Mouse (Mus musculus): ENCODE measurements around the gene Tldc2. TPM values are rescaled to one million over a fixed set of nuclear protein-coding genes. Genes with fewer than 3 reads are reported as not detected.

The Tldc2 gene
- polyA plus RNA-seq, 1 experiment from 2014 or later = not detected

DNA sequence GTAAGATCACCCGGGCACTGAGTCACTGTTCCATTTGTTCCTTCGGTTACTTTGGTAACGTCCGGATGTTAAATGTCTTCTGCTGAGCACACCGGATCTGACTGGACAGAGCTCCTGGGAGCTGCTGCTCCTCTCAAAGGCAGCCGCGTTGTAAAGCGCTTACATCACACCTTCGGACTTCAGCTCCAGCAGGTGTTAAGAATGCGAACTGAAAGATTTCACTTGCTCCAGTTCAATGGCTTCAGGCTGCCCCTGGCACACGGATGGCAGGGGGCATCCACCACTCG is 13.4 kb downstream of the Tldc2 start:
- no peak overlapping the region for H3K4me2 ChIP-seq
- ATAC-seq (ENCODE audit: insufficient read depth) (no peak), DNase-seq (no peak)
- H3K4me1 ChIP-seq (ENCODE audit: insufficient read depth) = no peaks in the 10 kb centered on the region
- TF ChIP-seq CTCF (IDR thresholded peaks at IDR 0.05; ENCODE audit: low read depth) = no peak
- H3K4me3 ChIP-seq (ENCODE audit: low read depth, low read length) = no peak overlapping the region
- H3K9me3 ChIP-seq (ENCODE audit: low read depth, low read length) = no peaks in the 10 kb centered on the region
- H3K36me3 ChIP-seq (ENCODE audit: insufficient read depth) = peaks cover 54% of the 10 kb centered on the region
- no peaks in the 10 kb centered on the region for H3K27me3 ChIP-seq (ENCODE audit: insufficient read depth, low read length)
- no peak overlapping the region for H3K27ac ChIP-seq (ENCODE audit: low read depth)
- H3K9ac ChIP-seq = no peak overlapping the region
- WGBS = 74% methylated on average over 12 of the region's 12 CpGs

GRCm38 (mm10) chr2:157101650-157102049 is 14.8 kb downstream of the Tldc2 start:
- H3K4me2 ChIP-seq = no peak overlapping the region
- no peak overlapping the region for H3K27ac ChIP-seq (ENCODE audit: low read depth)
- H3K4me3 ChIP-seq (ENCODE audit: low read depth, low read length) = no peak overlapping the region
- whole genome bisulfite sequencing = 92% methylated on average over 9 of the region's 9 CpGs
- DNase-seq = no peak
- no peaks in the 10 kb centered on the region for H3K27me3 ChIP-seq (ENCODE audit: insufficient read depth, low read length)
- no peak for TF ChIP-seq CTCF (IDR thresholded peaks at IDR 0.05; ENCODE audit: low read depth)
- H3K36me3 ChIP-seq (ENCODE audit: insufficient read depth) = peaks cover 65% of the 10 kb centered on the region
- no peaks in the 10 kb centered on the region for H3K9me3 ChIP-seq (ENCODE audit: low read depth, low read length)
- H3K9ac ChIP-seq = no peak overlapping the region
- no peak for ATAC-seq (ENCODE audit: insufficient read depth)
- H3K4me1 ChIP-seq (ENCODE audit: insufficient read depth) = no peaks in the 10 kb centered on the region

DNA sequence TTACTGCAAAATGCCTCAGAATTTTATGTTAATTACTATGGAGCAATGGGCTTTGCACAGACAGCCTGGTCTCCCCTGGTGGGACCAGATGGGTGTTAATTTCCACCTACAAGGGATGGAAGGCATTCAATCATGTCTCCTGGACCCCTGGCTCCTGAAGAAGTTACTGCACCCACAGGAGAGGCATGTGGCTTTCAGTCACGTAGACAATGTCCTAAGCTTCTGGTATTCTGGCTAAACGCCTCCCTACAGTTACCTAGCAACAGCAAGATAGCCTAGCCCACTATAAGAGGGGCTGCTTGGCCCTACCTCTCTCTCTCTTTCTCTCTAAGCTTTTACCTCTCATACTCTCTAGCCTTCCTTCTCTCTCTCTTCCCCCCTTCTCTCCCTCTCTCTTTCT is 15.4 kb downstream of the Tldc2 start:
- Histone ChIP-seq H3K4me3 (ENCODE audit: low read depth, low read length) (no peak overlapping the region), H3K4me2 (no peak overlapping the region), H3K9me3 (ENCODE audit: low read depth, low read length) (no peaks in the 10 kb centered on the region), H3K27me3 (ENCODE audit: insufficient read depth, low read length) (no peaks in the 10 kb centered on the region), H3K27ac (ENCODE audit: low read depth) (no peak overlapping the region), H3K36me3 (ENCODE audit: insufficient read depth) (peaks cover 70% of the 10 kb centered on the region), H3K4me1 (ENCODE audit: insufficient read depth) (no peaks in the 10 kb centered on the region), H3K9ac (no peak overlapping the region)
- ATAC-seq (ENCODE audit: insufficient read depth) = no peak
- DNase-seq = no peak
- TF ChIP-seq CTCF (IDR thresholded peaks at IDR 0.05; ENCODE audit: low read depth) = no peak
- 57% methylated on average over 2 of the region's 2 CpGs for WGBS

DNA sequence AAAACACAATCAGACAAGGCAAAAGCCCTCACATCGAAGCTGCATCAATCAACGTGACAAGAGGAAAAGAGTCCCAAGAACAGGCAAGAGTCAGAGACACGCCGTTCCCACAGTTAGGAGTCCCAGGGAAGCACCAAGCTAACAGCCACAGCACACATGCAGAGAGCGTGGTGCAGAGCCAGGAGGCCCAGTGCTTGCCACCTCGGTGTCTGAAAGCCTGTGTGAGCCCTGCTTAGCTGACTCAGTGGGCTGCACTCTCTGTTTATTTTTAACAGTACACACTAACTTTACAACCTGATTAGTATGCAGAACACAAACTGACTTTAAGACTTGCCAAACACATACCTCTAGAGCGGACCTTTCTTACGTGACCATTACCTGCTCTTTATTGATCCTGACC is 17.6 kb downstream of the Tldc2 start:
- no peak for DNase-seq
- peaks cover 73% of the 10 kb centered on the region for H3K36me3 ChIP-seq (ENCODE audit: insufficient read depth)
- H3K9me3 ChIP-seq (ENCODE audit: low read depth, low read length) = no peaks in the 10 kb centered on the region
- no peaks in the 10 kb centered on the region for H3K4me1 ChIP-seq (ENCODE audit: insufficient read depth)
- no peaks in the 10 kb centered on the region for H3K27me3 ChIP-seq (ENCODE audit: insufficient read depth, low read length)
- no peak overlapping the region for H3K4me2 ChIP-seq
- ATAC-seq (ENCODE audit: insufficient read depth) = no peak
- H3K27ac ChIP-seq (ENCODE audit: low read depth) = no peak overlapping the region
- 78% methylated on average over 8 of the region's 8 CpGs for WGBS
- H3K4me3 ChIP-seq (ENCODE audit: low read depth, low read length) = no peak overlapping the region
- no peak for TF ChIP-seq CTCF (IDR thresholded peaks at IDR 0.05; ENCODE audit: low read depth)
- no peak overlapping the region for H3K9ac ChIP-seq

GRCm38 (mm10) chr2:157108236-157108635 is 21.4 kb downstream of the Tldc2 start:
- ATAC-seq (ENCODE audit: insufficient read depth) (no peak), DNase-seq (no peak)
- Histone ChIP-seq H3K4me3 (ENCODE audit: low read depth, low read length) (no peak overlapping the region), H3K36me3 (ENCODE audit: insufficient read depth) (peaks cover 73% of the 10 kb centered on the region), H3K4me1 (ENCODE audit: insufficient read depth) (no peaks in the 10 kb centered on the region), H3K9me3 (ENCODE audit: low read depth, low read length) (no peaks in the 10 kb centered on the region), H3K9ac (no peak overlapping the region), H3K27ac (ENCODE audit: low read depth) (no peak overlapping the region), H3K27me3 (ENCODE audit: insufficient read depth, low read length) (no peaks in the 10 kb centered on the region), H3K4me2 (no peak overlapping the region)
- WGBS = 83% methylated on average over 4 of the region's 4 CpGs
- TF ChIP-seq CTCF (IDR thresholded peaks at IDR 0.05; ENCODE audit: low read depth) = no peak

DNA sequence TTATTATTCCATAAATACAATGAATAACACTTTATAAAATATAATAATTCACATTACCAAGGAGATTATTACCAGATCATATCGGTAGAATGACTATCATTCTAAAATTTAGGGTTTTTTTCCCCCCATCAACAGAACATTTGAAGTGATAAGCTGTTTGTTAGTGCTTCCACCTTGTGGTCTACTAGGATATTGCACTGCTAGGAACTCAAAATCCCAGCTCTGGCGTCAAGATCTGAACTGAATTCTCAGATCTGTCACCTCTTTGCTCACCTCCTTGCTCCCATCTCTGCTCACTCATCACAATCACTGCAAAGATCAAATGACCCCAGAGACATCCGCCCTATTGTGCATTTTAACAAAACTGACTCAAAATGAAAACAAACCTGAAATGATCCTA is 30.1 kb downstream of the Tldc2 start:
- Histone ChIP-seq H3K4me2 (no peak overlapping the region), H3K36me3 (ENCODE audit: insufficient read depth) (peaks cover 56% of the 10 kb centered on the region), H3K4me1 (ENCODE audit: insufficient read depth) (no peaks in the 10 kb centered on the region), H3K9ac (no peak overlapping the region), H3K4me3 (ENCODE audit: low read depth, low read length) (no peak overlapping the region), H3K9me3 (ENCODE audit: low read depth, low read length) (no peaks in the 10 kb centered on the region), H3K27ac (ENCODE audit: low read depth) (no peak overlapping the region), H3K27me3 (ENCODE audit: insufficient read depth, low read length) (no peaks in the 10 kb centered on the region)
- 10% methylated on average over 3 of the region's 3 CpGs for WGBS
- ATAC-seq (ENCODE audit: insufficient read depth) (no peak), DNase-seq (peak; percentile 79)
- peak; percentile 79 for TF ChIP-seq CTCF (IDR thresholded peaks at IDR 0.05; ENCODE audit: low read depth)

DNA sequence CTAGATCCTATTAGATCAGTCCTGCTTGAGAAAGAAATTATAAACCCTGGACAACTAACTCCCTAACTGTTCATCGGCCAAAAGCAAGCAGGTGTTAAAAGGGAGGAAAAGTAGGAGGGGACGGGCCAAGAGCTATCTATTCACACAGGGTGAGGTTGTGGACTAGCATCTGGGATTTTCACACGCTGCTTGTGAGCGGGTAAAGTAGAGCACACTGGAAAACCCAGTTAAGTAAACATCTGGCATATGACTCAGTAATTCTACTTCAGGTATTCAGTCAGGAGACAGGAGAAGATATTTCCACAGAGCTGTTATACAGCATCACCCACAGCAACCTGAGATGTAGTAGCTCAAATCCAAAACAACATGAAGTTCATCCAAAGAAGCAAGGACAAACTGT is 31.7 kb downstream of the Tldc2 start:
- no peaks in the 10 kb centered on the region for H3K9me3 ChIP-seq (ENCODE audit: low read depth, low read length)
- H3K4me1 ChIP-seq (ENCODE audit: insufficient read depth) = no peaks in the 10 kb centered on the region
- peaks cover 60% of the 10 kb centered on the region for H3K36me3 ChIP-seq (ENCODE audit: insufficient read depth)
- H3K27me3 ChIP-seq (ENCODE audit: insufficient read depth, low read length) = no peaks in the 10 kb centered on the region
- H3K4me3 ChIP-seq (ENCODE audit: low read depth, low read length) = no peak overlapping the region
- no peak overlapping the region for H3K9ac ChIP-seq
- no peak overlapping the region for H3K27ac ChIP-seq (ENCODE audit: low read depth)
- DNase-seq = no peak
- no peak overlapping the region for H3K4me2 ChIP-seq
- TF ChIP-seq CTCF (IDR thresholded peaks at IDR 0.05; ENCODE audit: low read depth) = no peak
- ATAC-seq (ENCODE audit: insufficient read depth) = no peak
- 64% methylated on average over 4 of the region's 4 CpGs for WGBS

- DNase-seq (no peak), ATAC-seq (ENCODE audit: insufficient read depth) (no peak)
- H3K27me3 ChIP-seq (ENCODE audit: insufficient read depth, low read length) = no peaks in the 10 kb centered on the region
- peaks cover 54% of the 10 kb centered on the region for H3K36me3 ChIP-seq (ENCODE audit: insufficient read depth)
- no peak overlapping the region for H3K4me3 ChIP-seq (ENCODE audit: low read depth, low read length)
- TF ChIP-seq CTCF (IDR thresholded peaks at IDR 0.05; ENCODE audit: low read depth) = no peak
- H3K27ac ChIP-seq (ENCODE audit: low read depth) = no peak overlapping the region
- H3K4me2 ChIP-seq = no peak overlapping the region
- no peaks in the 10 kb centered on the region for H3K9me3 ChIP-seq (ENCODE audit: low read depth, low read length)
- no peaks in the 10 kb centered on the region for H3K4me1 ChIP-seq (ENCODE audit: insufficient read depth)
- 56% methylated on average over 3 of the region's 3 CpGs for WGBS
- no peak overlapping the region for H3K9ac ChIP-seq
These were observed 32.2 kb downstream of the Tldc2 start for GRCm38 (mm10) chr2:157119075-157119474.
